In the genomic region with DNA sequence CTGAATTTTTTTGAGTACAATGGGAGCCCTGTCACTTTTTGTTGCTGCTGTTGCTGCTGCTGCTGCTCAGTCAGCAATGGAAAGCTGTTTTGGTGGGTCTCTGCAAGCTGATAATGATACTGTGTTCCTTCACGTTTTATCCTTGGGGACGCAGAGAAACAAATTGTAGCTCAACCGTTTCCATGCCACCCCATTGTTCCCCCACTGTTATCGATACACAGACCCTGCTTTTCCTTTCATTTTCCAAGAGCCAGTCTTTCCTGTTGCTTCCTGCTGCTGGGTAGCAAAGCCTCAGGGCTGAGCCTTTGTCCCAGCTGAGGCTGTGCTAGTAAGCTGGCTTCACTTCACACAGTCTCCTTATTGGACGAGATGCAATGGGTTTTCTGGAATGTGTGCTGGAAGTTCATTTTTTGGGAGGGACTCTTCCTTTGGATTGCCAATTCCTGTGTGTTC, we compare ENCODE assay signal across 8 mouse cellular contexts.
DNase-seq lines count a peak whose midpoint lies in the region; ATAC-seq and TF ChIP-seq lines count a peak whose summit lies in the region.

No protein-coding gene starts in this region.

- TF ChIP-seq CTCF in liver, adult 2 months (IDR thresholded peaks at IDR 0.05; ENCODE audit: low read depth, low read length): no peak
- no peak for TF ChIP-seq CTCF in lung, postnatal 0 days (IDR thresholded peaks at IDR 0.05)

- no peaks in the 10 kb centered on the region for H3K9me3 ChIP-seq in intestine, embryonic 16.5 days (ENCODE audit: control insufficient read depth, low read length)
- no peaks in the 10 kb centered on the region for H3K9me3 ChIP-seq in lung, postnatal 0 days (ENCODE audit: low read length)
- no peaks in the 10 kb centered on the region for H3K9me3 ChIP-seq in stomach, embryonic 15.5 days

- H3K4me1 ChIP-seq in liver, adult 2 months (ENCODE audit: control insufficient read depth, insufficient read depth, low read length): peaks cover 20% of the 10 kb centered on the region
- H3K4me1 ChIP-seq in intestine, embryonic 16.5 days (ENCODE audit: control insufficient read depth, insufficient read depth, low read length): peaks cover 45% of the 10 kb centered on the region
- H3K4me1 ChIP-seq in lung, postnatal 0 days (ENCODE audit: insufficient read depth, low read depth, low read length): peaks cover 35% of the 10 kb centered on the region
- H3K4me1 ChIP-seq in stomach, embryonic 15.5 days: peaks cover 34% of the 10 kb centered on the region

- TF ChIP-seq POLR2A in liver, adult 2 months (IDR thresholded peaks at IDR 0.05; ENCODE audit: extremely low read depth, insufficient read depth, low read length): no peak

- H3K27me3 ChIP-seq in liver, adult 2 months (ENCODE audit: control insufficient read depth, insufficient read depth, low read length): no peaks in the 10 kb centered on the region
- H3K27me3 ChIP-seq in intestine, embryonic 16.5 days (replicated peaks; ENCODE audit: control insufficient read depth, insufficient read depth, low read length): no peaks in the 10 kb centered on the region
- H3K27me3 ChIP-seq in lung, postnatal 0 days (replicated peaks; ENCODE audit: insufficient read depth, low read length): no peaks in the 10 kb centered on the region
- no peaks in the 10 kb centered on the region for H3K27me3 ChIP-seq in stomach, embryonic 15.5 days (replicated peaks)

- H3K4me2 ChIP-seq in intestine, embryonic 16.5 days (ENCODE audit: low read depth, low read length): peak overlapping the region; percentile 37
- H3K4me2 ChIP-seq in lung, postnatal 0 days (replicated peaks; ENCODE audit: low read depth, low read length): peak overlapping the region; percentile 38
- peak overlapping the region; percentile 39 for H3K4me2 ChIP-seq in stomach, embryonic 15.5 days

- peaks cover 56% of the 10 kb centered on the region for H3K79me2 ChIP-seq in liver, adult 2 months (ENCODE audit: control insufficient read depth, insufficient read depth, low read length)

- H3K9ac ChIP-seq in liver, adult 2 months (ENCODE audit: low read depth, low read length): no peak overlapping the region
- peak overlapping the region; percentile 34 for H3K9ac ChIP-seq in intestine, embryonic 16.5 days (ENCODE audit: low read depth, low read length)
- no peak overlapping the region for H3K9ac ChIP-seq in lung, postnatal 0 days (replicated peaks; ENCODE audit: low read depth)
- no peak overlapping the region for H3K9ac ChIP-seq in stomach, embryonic 15.5 days

- peak; percentile 43 for ATAC-seq in intestine, embryonic 16.5 days
- peak; percentile 49 for ATAC-seq in lung, postnatal 0 days
- peak; percentile 45; the same call in 1 of the 2 replicates for ATAC-seq in stomach, embryonic 15.5 days (ENCODE audit: insufficient read depth, low FRiP score, low read depth)

- H3K27ac ChIP-seq in liver, adult 2 months (replicated peaks; ENCODE audit: insufficient read depth, low read depth, low read length): peak overlapping the region; percentile 63
- peak overlapping the region; percentile 57 for H3K27ac ChIP-seq in intestine, embryonic 16.5 days (ENCODE audit: low read length)
- peak overlapping the region; percentile 76 for H3K27ac ChIP-seq in lung, postnatal 0 days (ENCODE audit: low read length)
- peak overlapping the region; percentile 61 for H3K27ac ChIP-seq in stomach, embryonic 15.5 days

- H3K36me3 ChIP-seq in liver, adult 2 months (ENCODE audit: control insufficient read depth, insufficient read depth, low read length): no peaks in the 10 kb centered on the region
- no peaks in the 10 kb centered on the region for H3K36me3 ChIP-seq in intestine, embryonic 16.5 days (ENCODE audit: control insufficient read depth, insufficient read depth, low read length)
- H3K36me3 ChIP-seq in lung, postnatal 0 days (ENCODE audit: insufficient read depth, low read length): no peaks in the 10 kb centered on the region
- no peaks in the 10 kb centered on the region for H3K36me3 ChIP-seq in stomach, embryonic 15.5 days

- H3K4me3 ChIP-seq in liver, adult 2 months (ENCODE audit: insufficient read depth, low read depth, low read length): no peak overlapping the region
- H3K4me3 ChIP-seq in intestine, embryonic 16.5 days (ENCODE audit: low read length): peak overlapping the region; percentile 14
- H3K4me3 ChIP-seq in lung, postnatal 0 days (ENCODE audit: low read depth, low read length): peak overlapping the region; percentile 10; the same call in 1 of the 2 replicates
- H3K4me3 ChIP-seq in stomach, embryonic 15.5 days (replicated peaks): no peak overlapping the region

- 19% methylated on average over 5 of the region's 5 CpGs for WGBS in liver, adult 2 months
- WGBS in intestine, embryonic 16.5 days: 17% methylated on average over 5 of the region's 5 CpGs
- 18% methylated on average over 5 of the region's 5 CpGs for WGBS in lung, postnatal 0 days
- 25% methylated on average over 5 of the region's 5 CpGs for WGBS in stomach, embryonic 15.5 days

- DNase-seq in liver, adult 2 months (ENCODE audit: extremely low read depth, low read depth, low spot score): peak; percentile 56
- DNase-seq in liver: no peak
- peak; percentile 63 for DNase-seq in forelimb bud, embryonic 11.5 days (ENCODE audit: low read depth, low spot score)
- peak; percentile 78 for DNase-seq in lung, postnatal 0 days (ENCODE audit: low spot score)
- DNase-seq in urinary bladder, postnatal 10 days (ENCODE audit: low spot score): no peak
- no peak for DNase-seq in urinary bladder, adult 18-20 months (ENCODE audit: low spot score in 2 of 2)

- TF ChIP-seq EP300 in lung, postnatal 0 days (IDR thresholded peaks at IDR 0.05): 0 out of 2 replicates have a peak, but pooled peaks have one; percentile 4

Comparison
In these comparisons a context has a peak if more than half of its experiments do, and no peak if none do; other contexts are left out.
1. DNase-seq: peak in liver, adult 2 months (single experiment), forelimb bud, embryonic 11.5 days (single experiment) and lung, postnatal 0 days (single experiment); none in liver (single experiment), urinary bladder, postnatal 10 days (single experiment) and urinary bladder, adult 18-20 months (0 of 2).
2. H3K4me3 ChIP-seq: peak in intestine, embryonic 16.5 days (single experiment) and lung, postnatal 0 days (single experiment); none in liver, adult 2 months (single experiment) and stomach, embryonic 15.5 days (single experiment).
3. Peak in every context shown above with its lines, with median percentiles within 50 percentile points of each other: H3K27ac ChIP-seq, ATAC-seq and H3K4me2 ChIP-seq.